Mouse (Mus musculus): ENCODE measurements at regions not wholly inside any gene's neighbourhood (a gene's known extent, or its start where the extent isn't known, plus 50 kb on each side); places are given as distances from the start of the nearest gene placed in this dataset.

- no peak for DNase-seq
These were observed 306.2 kb downstream of the Satb1 start for GRCm38 (mm10) chr17:51526881-51527280.

- no peak for DNase-seq
These were observed 306.6 kb downstream of the Satb1 start for GRCm38 (mm10) chr17:51526464-51526863.

GRCm38 (mm10) chr17:51526021-51526420 is 307.1 kb downstream of the Satb1 start:
- no peak for DNase-seq

- no peak for DNase-seq
These were observed 307.9 kb downstream of the Satb1 start for GRCm38 (mm10) chr17:51525219-51525618.

GRCm38 (mm10) chr17:51511917-51512316 is 321.2 kb downstream of the Satb1 start:
- no peak for DNase-seq

- DNase-seq, result no peak
These were observed 321.6 kb upstream of the Tbc1d5 start for GRCm38 (mm10) chr17:51500751-51501150.

- DNase-seq, result no peak
These were observed 320.4 kb upstream of the Tbc1d5 start for GRCm38 (mm10) chr17:51499541-51499940.

- DNase-seq, result peak in 1 of 2 experiments; percentile 5
These were observed 315.9 kb upstream of the Tbc1d5 start for GRCm38 (mm10) chr17:51495038-51495437.

DNA sequence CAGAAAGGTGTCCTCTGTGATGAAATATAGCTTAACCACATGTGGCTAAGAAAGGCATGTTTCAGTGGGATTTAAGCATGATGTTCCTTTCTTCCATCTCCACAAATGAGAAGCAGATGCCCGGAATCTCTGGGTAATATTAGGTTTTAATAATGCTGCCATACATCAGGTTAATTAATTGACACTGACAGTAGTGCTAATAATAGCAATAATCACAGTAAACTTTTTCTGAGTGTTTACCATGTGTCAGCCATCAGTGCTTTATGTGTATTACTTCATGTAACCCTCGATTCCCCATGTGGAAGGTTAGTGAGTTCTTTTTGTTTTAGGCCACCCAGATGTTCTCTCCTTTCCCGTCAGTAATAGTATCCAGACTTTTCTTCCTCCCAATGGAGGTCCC is 310.2 kb upstream of the Tbc1d5 start:
- no peak for DNase-seq

GRCm38 (mm10) chr17:51487918-51488445 is 308.8 kb upstream of the Tbc1d5 start:
- DNase-seq, result no peak

GRCm38 (mm10) chr17:51477810-51478209 is 298.7 kb upstream of the Tbc1d5 start:
- no peak for DNase-seq

DNA sequence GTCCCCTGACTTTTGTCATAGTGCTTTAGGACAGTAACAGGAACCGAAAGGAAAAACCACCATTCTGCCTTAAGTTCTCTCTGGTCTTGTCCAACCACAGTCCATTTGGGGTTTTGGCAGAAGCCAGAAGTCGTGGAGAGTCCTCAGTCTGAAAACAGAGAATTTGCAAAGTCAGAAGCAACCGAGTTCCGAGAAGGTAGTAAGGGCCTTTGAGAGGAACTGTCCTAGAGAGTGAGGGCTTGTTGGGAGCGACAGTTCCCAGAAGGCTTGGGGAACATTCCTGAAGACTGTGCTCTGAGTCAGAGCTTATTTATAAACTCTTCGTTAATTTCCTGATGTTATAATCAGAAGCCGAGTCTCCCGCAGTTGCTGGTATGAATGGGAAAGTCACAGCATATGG is 298.3 kb upstream of the Tbc1d5 start:
- DNase-seq, result no peak

DNA sequence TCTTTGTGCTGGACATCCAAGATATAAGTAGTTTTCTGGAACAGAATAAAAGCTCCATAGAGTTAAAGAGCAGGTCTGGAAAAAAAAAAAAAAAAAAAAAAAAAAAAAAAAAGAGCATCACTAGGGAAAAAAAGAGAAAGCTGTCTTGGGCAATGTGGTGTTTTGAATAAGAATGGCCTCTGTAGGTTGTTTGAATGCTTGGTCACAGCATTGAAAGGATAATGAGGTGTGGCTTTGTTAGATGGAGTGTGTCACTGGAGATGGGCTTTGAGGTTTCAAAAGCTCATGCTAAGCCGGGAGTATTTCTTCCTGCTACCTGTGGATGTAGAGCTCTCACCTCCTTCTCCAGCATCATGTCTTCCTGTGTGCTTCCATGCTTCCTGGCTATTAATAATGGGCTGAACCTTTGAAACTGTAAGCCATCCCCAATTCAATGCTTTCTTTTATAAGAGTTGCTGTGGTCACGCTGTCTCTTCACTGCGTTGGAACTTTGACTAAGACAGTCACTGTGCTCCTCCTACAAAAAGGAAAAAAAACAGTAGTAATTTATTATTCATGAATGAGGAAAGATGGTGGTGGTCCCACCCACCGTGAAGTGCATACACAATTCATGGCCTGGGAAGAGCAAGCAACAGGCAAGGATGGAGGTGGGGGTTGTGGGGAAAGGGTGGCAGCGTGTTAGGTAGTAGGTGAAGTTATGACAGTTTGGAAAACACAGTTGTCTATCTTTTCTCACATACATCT is 283.2 kb upstream of the Tbc1d5 start:
- no peak for DNase-seq

DNA sequence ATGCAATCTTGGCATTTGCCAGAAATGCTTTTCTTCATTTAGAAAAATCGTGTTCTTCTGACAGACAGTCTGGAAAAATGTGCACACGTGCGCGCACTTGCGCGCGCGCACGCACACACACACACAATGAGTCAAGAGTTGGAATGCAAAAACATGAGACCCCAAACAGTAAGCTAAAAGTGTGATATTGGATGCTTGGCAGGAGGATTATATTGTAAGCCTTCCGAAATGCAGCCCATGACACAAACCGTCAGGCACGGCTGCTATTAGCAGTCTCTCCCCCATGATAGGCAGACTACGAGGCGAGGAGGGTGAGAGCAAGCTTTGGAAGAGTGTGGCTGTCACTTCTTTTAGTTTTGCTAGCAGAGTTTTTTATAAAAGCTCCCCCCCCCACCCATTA is 282.1 kb upstream of the Tbc1d5 start:
- DNase-seq, result no peak

DNA sequence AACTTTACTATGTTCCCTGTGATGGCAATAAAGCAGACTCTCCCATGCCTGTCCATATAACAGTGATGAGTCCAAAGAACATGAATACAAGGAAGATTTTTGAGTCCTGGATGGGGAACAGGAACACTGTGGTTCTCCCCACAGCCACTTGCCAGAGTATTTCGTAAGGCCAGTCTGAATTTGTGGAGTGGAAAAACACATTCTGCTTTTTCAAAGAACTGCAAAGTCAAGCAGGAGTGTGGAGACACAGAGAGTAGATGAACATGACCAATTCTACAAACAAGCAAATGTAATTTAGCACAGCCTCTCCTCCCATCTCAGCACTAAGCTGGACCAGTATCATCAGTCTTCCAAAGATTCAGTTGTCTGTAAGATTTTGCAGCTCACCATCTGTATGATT is 280.0 kb upstream of the Tbc1d5 start:
- DNase-seq, result no peak

- no peak for DNase-seq
These were observed 236.6 kb upstream of the Tbc1d5 start for GRCm38 (mm10) chr17:51415746-51416145.

DNA sequence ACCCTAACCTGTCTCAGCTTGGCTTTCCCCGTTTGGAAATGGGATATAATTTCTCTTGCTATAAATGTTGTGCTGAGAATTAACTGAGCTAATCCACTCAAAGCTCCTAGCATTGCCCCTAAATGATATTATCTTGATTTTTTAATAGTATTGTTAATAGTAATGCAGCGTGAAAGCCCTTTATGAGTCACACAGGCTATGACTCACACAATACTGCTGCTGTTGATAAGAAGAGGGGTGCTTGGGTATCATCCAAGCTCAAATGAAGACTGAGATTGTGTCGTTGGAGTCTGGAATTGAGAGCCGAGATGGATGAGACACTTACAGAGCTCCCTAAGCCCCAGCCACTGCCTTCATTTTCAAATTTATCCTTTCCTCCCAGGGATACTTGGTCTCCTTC is 235.2 kb upstream of the Tbc1d5 start:
- no peak for DNase-seq

GRCm38 (mm10) chr17:51413741-51414140 is 234.6 kb upstream of the Tbc1d5 start:
- DNase-seq, result no peak

DNA sequence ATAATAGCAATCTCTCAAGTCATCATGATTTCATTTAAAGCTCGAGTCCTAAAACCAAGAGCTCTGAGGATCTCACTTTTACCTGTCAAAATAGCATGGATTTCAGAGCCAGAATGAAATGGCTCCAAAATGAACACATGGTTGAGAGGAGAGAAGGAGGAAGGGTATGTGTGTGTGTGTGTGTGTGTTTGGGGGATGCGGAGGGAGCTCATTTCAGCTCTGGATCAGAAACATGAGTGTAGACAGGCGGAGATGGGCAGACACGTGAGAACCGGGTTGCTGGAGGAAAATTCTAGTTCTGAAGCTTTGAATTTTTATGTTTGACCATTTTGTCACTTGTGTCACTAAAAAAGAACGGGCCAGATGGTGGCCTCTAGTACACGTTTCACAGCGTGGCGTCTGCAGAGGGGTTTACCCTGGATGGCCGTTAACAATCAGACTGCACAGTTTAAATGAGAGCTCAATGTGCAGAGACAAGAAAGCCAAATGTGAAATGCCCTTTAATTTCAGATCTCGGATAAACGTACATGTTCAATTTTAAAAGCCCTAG is 232.5 kb upstream of the Tbc1d5 start:
- peak in 1 of 2 experiments; percentile 3 for DNase-seq

DNA sequence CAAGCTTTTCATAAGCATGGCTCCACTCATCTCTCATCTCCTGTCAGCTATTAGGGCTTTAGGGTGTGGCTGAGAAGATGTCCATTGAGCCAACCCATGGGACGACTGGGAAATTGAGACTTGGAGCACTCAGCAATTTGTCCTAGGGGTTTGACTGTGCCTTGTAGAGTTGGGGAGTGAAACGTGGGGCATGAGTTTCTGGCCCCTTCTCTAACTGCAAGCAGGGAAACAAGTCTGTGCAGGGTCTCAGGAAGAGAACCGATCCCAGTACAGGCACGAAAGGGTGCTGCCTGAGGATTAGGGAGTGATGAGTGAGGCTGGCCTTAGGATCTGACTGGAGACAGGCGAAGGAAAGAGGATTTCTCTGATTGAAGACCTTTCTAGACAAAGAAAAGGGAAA is 229.7 kb upstream of the Tbc1d5 start:
- no peak for DNase-seq

DNA sequence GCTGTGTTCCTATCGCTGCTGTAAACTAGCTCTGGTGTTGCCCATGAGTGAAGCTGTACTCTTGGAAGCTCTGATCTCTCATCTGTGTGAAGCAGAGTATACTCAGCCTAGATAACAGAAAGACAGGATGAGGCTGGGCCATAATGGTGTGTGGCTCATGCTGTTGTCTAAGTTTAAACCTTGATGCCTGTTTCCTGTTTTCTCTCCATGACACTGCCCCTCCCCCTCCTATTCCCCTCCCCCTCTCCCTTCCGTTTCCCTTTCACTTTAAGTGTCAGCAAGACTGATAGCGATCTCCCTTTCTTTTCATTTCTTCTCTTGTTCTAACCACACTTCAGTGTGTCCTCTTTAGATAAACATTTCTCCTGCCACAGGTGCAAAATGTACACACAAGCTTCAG is 229.2 kb upstream of the Tbc1d5 start:
- no peak for DNase-seq

- no peak for DNase-seq
These were observed 227.9 kb upstream of the Tbc1d5 start for GRCm38 (mm10) chr17:51407046-51407445.

GRCm38 (mm10) chr17:51405059-51405458 is 225.9 kb upstream of the Tbc1d5 start:
- DNase-seq, result no peak

GRCm38 (mm10) chr17:51397973-51398372 is 218.8 kb upstream of the Tbc1d5 start:
- DNase-seq, result no peak

DNA sequence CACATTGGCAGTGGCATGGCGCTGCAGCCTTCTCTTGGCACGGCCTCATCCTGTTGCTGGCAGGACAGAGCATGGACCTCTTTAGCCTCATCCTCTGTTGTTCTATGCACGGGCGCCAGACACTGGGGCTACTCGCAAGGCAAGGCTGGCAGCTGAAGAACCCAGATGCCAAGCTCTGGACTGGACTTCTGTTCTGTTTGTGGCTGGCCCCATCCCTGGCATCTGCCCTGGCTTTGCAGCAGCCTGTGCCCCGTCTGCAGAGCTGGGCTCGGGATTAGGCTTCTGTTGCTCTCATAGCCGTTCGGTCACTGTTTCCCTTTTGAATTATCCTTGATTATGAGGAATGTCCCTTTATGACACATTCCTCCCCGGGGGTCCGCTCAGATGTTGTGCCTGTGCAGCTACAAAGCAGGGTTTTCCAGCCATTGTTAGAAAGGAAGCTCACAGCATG is 214.6 kb upstream of the Tbc1d5 start:
- DNase-seq, result peak; percentile 10 to 14
